Mouse (Mus musculus) olfactory bulb, adult 2 months (tissue): Measurements from ENCODE around the gene Smim17.

Experiments used
- CTCF ChIP-seq: fragments of 200-500 bp; IDR thresholded peaks from 2 replicates; pipeline ENCODE4 v1.5.1; 2012; ENCODE audit warnings: low read depth, mild to moderate bottlenecking, low read length, moderate library complexity; ENCODE audit not compliant: insufficient read depth
- POLR2A ChIP-seq: fragments of 200-500 bp; IDR thresholded peaks from 2 replicates; pipeline ENCODE4 v1.6.1; 2012; ENCODE audit warnings: mild to moderate bottlenecking, low read depth, low read length, moderate library complexity; ENCODE audit not compliant: insufficient read depth

GRCm38 (mm10) chr7:6372993-6373392 lies 25.5 kb upstream of the Smim17 start:
- TF ChIP-seq POLR2A, result no peak
- no peak for TF ChIP-seq CTCF
